Mouse (Mus musculus) embryo, embryonic 11.5 days (tissue): ENCODE results near the gene Pacs1.

Source experiments
- DNase-seq: peaks from one replicate; pipeline ENCODE4 v3.0.0-alpha.2; 2012; ENCODE audit warnings: low read depth, low spot score

Gene Pacs1

GRCm38 (mm10) chr19:5272801-5273733 lies at the start of gene Pacs1:
Gene Pacs1 (minus strand): TSS chr19:5273119.
- peak; percentile 86 for DNase-seq

- DNase-seq: no peak
Measured at GRCm38 (mm10) chr19:5313189-5313588, 40.3 kb upstream of the Pacs1 start.

GRCm38 (mm10) chr19:5309025-5309424 lies 36.1 kb upstream of the Pacs1 start:
- DNase-seq: no peak

- no peak for DNase-seq
Measured at GRCm38 (mm10) chr19:5306968-5307734, 34.2 kb upstream of the Pacs1 start.

GRCm38 (mm10) chr19:5306279-5306678 lies 33.4 kb upstream of the Pacs1 start:
- no peak for DNase-seq

- no peak for DNase-seq
Measured at GRCm38 (mm10) chr19:5302455-5302854, 29.5 kb upstream of the Pacs1 start.

- DNase-seq: no peak
Measured at GRCm38 (mm10) chr19:5300588-5300987, 27.7 kb upstream of the Pacs1 start.

- DNase-seq: no peak
Measured at GRCm38 (mm10) chr19:5297903-5298800, 25.2 kb upstream of the Pacs1 start, which contains the start of gene Gal3st3. Gene Gal3st3 (plus strand): TSS chr19:5298331.

GRCm38 (mm10) chr19:5296630-5297029 lies 23.7 kb upstream of the Pacs1 start:
- no peak for DNase-seq

- no peak for DNase-seq
Measured at GRCm38 (mm10) chr19:5295736-5296075, 22.8 kb upstream of the Pacs1 start.

GRCm38 (mm10) chr19:5294972-5295735 lies 22.2 kb upstream of the Pacs1 start, which contains the start of gene Sf3b2:
Gene Sf3b2 (minus strand): TSS chr19:5295455.
- peak; percentile 99 for DNase-seq

- DNase-seq: no peak
Measured at GRCm38 (mm10) chr19:5278381-5278780, 5.5 kb upstream of the Pacs1 start.

- DNase-seq: no peak
Measured at GRCm38 (mm10) chr19:5277140-5277539, 4.2 kb upstream of the Pacs1 start.

GRCm38 (mm10) chr19:5276531-5276930 lies 3.6 kb upstream of the Pacs1 start:
- no peak for DNase-seq

- DNase-seq: no peak
Measured at GRCm38 (mm10) chr19:5275736-5276135, 2.8 kb upstream of the Pacs1 start.

GRCm38 (mm10) chr19:5274641-5275040 lies 1.7 kb upstream of the Pacs1 start:
- no peak for DNase-seq

GRCm38 (mm10) chr19:5273916-5274315 lies 997 bp upstream of the Pacs1 start:
- no peak for DNase-seq

GRCm38 (mm10) chr19:5272326-5272795 lies 558 bp downstream of the Pacs1 start:
- no peak for DNase-seq

- no peak for DNase-seq
Measured at GRCm38 (mm10) chr19:5271430-5271829, 1.5 kb downstream of the Pacs1 start.

- no peak for DNase-seq
Measured at GRCm38 (mm10) chr19:5269392-5269791, 3.5 kb downstream of the Pacs1 start.

GRCm38 (mm10) chr19:5268875-5269274 lies 4.0 kb downstream of the Pacs1 start:
- DNase-seq: no peak
